Mouse (Mus musculus): ENCODE measurements around the gene Fam173b. TPM values are rescaled to one million over a fixed set of nuclear protein-coding genes. Genes with fewer than 3 reads are reported as not detected.

Fam173b gene
- polyA plus RNA-seq, 1 experiment: 9.7 TPM

DNA sequence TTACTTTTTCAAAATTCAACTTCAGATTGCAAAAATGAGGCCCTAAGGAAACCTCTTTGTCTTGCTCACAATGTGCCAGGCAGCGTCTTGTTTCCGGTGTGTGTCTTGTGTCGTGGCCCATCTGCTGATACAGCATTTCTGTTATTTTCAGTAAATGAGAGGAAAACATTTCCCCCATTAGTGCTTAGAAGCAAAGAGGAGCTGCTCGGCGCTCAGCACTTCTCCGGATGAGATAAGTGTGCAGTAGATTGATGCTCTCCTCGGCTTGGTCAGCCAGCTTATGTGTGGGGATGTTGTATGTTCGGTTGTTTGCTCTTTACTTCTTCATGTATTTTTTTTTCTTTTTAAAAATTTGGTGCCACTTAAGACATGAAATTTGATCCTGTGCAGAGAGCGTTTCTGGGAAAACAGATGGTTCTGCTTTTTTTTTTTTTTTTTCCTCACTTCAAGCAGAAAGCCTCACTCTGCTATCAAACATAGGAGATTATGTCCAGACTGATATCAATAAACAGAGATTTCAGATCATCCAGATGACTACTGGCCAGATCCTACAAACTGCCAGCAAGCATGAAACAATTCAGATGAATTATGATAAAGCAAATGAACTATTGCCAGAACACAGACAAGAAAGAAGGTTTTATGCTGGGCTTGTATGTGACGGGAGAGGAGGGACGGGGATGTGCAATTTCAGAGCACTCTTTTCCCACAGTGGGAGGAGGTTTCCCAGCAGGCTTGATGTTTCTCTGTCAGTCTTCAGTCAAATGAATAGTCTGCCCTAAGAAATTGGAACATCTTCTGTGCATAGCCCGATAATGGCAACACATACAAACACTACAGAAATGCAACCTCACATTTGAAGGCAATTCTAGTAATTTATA, 25.9 kb downstream of the Fam173b start:
- H3K4me3 ChIP-seq (ENCODE audit: insufficient read depth, low read length): no peak overlapping the region

GRCm38 (mm10) chr15:31628180-31628579, 26.5 kb downstream of the Fam173b start:
- H3K27ac ChIP-seq (ENCODE audit: insufficient read depth, low read length): no peak overlapping the region
- no peak for TF ChIP-seq CTCF (IDR thresholded peaks at IDR 0.05; ENCODE audit: borderline replicate concordance, insufficient read depth, low read length)
- no peak for TF ChIP-seq POLR2A (IDR thresholded peaks at IDR 0.05; ENCODE audit: low read depth, low read length)
- H3K4me1 ChIP-seq (ENCODE audit: control insufficient read depth, insufficient read depth, low read length): no peaks in the 10 kb centered on the region
- H3K4me3 ChIP-seq (ENCODE audit: insufficient read depth, low read length): no peak overlapping the region

More for the DNA sequence above, 25.9 kb downstream of the Fam173b start:
- TF ChIP-seq POLR2A (IDR thresholded peaks at IDR 0.05; ENCODE audit: low read depth, low read length) (no peak), CTCF (IDR thresholded peaks at IDR 0.05; ENCODE audit: borderline replicate concordance, insufficient read depth, low read length) (no peak)
- H3K27ac ChIP-seq (ENCODE audit: insufficient read depth, low read length): peak overlapping the region; percentile 4; the same call in 1 of the 2 replicates
- no peaks in the 10 kb centered on the region for H3K4me1 ChIP-seq (ENCODE audit: control insufficient read depth, insufficient read depth, low read length)

GRCm38 (mm10) chr15:31629556-31629955, 27.9 kb downstream of the Fam173b start:
- Histone ChIP-seq H3K4me1 (ENCODE audit: control insufficient read depth, insufficient read depth, low read length) (no peaks in the 10 kb centered on the region), H3K27ac (ENCODE audit: insufficient read depth, low read length) (no peak overlapping the region), H3K4me3 (ENCODE audit: insufficient read depth, low read length) (no peak overlapping the region)
- no peak for TF ChIP-seq POLR2A (IDR thresholded peaks at IDR 0.05; ENCODE audit: low read depth, low read length)
- TF ChIP-seq CTCF (IDR thresholded peaks at IDR 0.05; ENCODE audit: borderline replicate concordance, insufficient read depth, low read length): no peak

DNA sequence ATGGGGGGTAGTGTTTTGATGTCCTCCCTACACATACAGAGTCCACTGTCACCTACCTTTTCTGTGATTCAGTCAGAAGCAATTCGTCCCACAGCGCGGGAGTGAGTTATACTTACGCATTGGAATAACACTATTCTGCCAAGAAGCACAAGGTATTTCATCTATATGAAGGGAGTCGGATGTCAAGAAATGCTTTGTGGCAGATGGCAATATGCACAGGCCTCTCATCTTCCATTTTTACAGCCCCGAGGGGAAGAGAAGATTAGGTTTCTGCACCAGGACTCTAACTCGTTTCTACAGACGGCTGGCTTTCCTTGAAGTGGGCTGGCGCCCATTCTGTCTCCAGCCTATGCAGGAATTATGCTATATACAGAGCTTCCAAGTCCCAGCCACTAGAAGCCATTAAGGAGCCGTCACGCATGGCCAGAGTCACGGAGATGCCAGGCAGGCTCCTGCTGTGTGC, 29.8 kb downstream of the Fam173b start:
- no peak overlapping the region for H3K4me3 ChIP-seq (ENCODE audit: insufficient read depth, low read length)
- no peak for TF ChIP-seq CTCF (IDR thresholded peaks at IDR 0.05; ENCODE audit: borderline replicate concordance, insufficient read depth, low read length)
- no peak for TF ChIP-seq POLR2A (IDR thresholded peaks at IDR 0.05; ENCODE audit: low read depth, low read length)
- H3K4me1 ChIP-seq (ENCODE audit: control insufficient read depth, insufficient read depth, low read length): no peaks in the 10 kb centered on the region
- H3K27ac ChIP-seq (ENCODE audit: insufficient read depth, low read length): no peak overlapping the region

- no peak for TF ChIP-seq POLR2A (IDR thresholded peaks at IDR 0.05; ENCODE audit: low read depth, low read length)
- TF ChIP-seq CTCF (IDR thresholded peaks at IDR 0.05; ENCODE audit: borderline replicate concordance, insufficient read depth, low read length): no peak
- Histone ChIP-seq H3K4me1 (ENCODE audit: control insufficient read depth, insufficient read depth, low read length) (no peaks in the 10 kb centered on the region), H3K27ac (ENCODE audit: insufficient read depth, low read length) (no peak overlapping the region), H3K4me3 (ENCODE audit: insufficient read depth, low read length) (no peak overlapping the region)
Observed at GRCm38 (mm10) chr15:31632478-31632877, 30.8 kb downstream of the Fam173b start.

DNA sequence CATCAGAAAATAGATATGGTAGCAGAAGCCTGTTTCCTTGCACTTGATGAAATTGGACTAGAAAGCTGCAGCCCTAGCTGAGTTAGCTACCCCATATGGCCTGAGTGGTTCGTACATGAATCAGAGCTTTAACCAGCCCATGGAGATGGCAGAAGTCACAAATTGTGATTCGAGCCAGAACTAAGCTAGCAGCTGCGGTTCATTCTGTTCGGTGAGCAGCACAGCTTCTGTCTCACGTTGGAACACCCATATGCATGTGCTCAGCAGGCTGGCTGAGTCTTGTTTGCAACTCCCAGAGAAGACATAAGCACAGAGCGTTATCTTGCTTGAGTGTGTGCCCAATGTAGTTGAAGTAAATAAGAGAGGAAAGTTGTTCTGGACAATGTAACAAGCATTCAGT, 32.9 kb downstream of the Fam173b start:
- no peak overlapping the region for H3K4me3 ChIP-seq (ENCODE audit: insufficient read depth, low read length)
- TF ChIP-seq POLR2A (IDR thresholded peaks at IDR 0.05; ENCODE audit: low read depth, low read length) (no peak), CTCF (IDR thresholded peaks at IDR 0.05; ENCODE audit: borderline replicate concordance, insufficient read depth, low read length) (no peak)
- H3K27ac ChIP-seq (ENCODE audit: insufficient read depth, low read length): no peak overlapping the region
- no peaks in the 10 kb centered on the region for H3K4me1 ChIP-seq (ENCODE audit: control insufficient read depth, insufficient read depth, low read length)

DNA sequence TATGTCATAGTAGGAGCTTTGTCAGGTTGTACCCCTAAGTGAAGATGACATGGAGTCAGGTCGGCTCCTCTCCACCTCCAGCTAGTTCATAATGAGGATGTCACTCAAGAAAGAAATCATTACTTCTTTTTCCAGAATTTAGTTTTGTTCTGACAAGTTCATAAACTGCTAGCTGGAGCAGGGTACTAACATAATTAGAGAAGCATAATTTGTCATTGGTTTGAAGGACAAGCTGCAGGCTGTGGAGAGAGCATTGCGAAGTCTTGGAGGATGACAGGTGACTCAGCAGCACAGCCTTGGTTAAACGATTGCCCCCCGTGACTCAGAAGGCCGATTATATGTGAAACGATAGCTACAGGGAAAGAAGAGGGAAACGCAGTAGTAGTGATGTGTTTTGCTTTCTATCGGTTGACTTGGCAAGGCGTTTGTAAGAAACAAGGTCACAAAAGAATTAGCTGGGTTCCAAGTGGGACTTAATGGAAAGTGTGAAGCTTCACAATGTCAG, 34.5 kb downstream of the Fam173b start:
- Histone ChIP-seq H3K4me1 (ENCODE audit: control insufficient read depth, insufficient read depth, low read length) (no peaks in the 10 kb centered on the region), H3K27ac (ENCODE audit: insufficient read depth, low read length) (no peak overlapping the region), H3K4me3 (ENCODE audit: insufficient read depth, low read length) (no peak overlapping the region)
- TF ChIP-seq CTCF (IDR thresholded peaks at IDR 0.05; ENCODE audit: borderline replicate concordance, insufficient read depth, low read length): no peak
- no peak for TF ChIP-seq POLR2A (IDR thresholded peaks at IDR 0.05; ENCODE audit: low read depth, low read length)

GRCm38 (mm10) chr15:31647225-31647624, 45.6 kb downstream of the Fam173b start:
- H3K4me3 ChIP-seq (ENCODE audit: insufficient read depth, low read length): no peak overlapping the region
- H3K4me1 ChIP-seq (ENCODE audit: control insufficient read depth, insufficient read depth, low read length): no peaks in the 10 kb centered on the region
- no peak overlapping the region for H3K27ac ChIP-seq (ENCODE audit: insufficient read depth, low read length)
- TF ChIP-seq CTCF (IDR thresholded peaks at IDR 0.05; ENCODE audit: borderline replicate concordance, insufficient read depth, low read length) (no peak), POLR2A (IDR thresholded peaks at IDR 0.05; ENCODE audit: low read depth, low read length) (no peak)

DNA sequence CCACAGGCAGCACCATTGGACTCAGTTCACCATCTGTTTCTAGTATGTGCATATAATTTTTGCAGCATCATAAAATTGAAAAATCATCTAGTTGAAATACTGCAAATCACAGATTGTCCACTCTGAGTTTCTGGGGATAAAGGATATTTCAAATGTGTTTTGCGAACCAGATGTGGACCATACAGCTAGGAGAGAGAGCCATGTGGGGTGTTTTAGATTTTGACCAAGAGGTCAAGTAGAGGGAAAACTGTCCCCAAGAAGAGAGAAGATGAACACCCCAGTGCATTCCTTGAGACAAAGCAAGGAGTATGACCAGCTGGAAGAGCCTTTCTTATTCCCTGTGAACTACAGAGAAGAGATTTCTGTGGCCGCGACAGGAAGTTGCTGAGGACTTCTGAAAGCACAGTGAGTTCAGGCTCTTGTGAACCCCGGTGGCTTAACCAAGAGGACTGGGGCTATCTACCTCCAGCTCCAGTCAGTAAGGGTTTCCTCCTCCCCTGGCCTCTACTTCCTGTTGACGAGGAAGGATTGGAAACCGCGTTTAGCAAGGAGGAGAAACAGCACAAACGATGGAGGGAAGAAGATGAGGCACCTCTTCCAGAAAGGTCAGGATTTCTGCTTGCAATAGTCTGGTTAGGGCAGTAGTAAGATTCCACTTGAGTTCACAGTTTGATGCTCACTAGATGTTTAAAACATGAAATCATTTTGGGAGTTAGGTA, 46.4 kb downstream of the Fam173b start:
- TF ChIP-seq POLR2A (IDR thresholded peaks at IDR 0.05; ENCODE audit: low read depth, low read length) (no peak), CTCF (IDR thresholded peaks at IDR 0.05; ENCODE audit: borderline replicate concordance, insufficient read depth, low read length) (no peak)
- Histone ChIP-seq H3K27ac (ENCODE audit: insufficient read depth, low read length) (no peak overlapping the region), H3K4me3 (ENCODE audit: insufficient read depth, low read length) (no peak overlapping the region), H3K4me1 (ENCODE audit: control insufficient read depth, insufficient read depth, low read length) (no peaks in the 10 kb centered on the region)
